In genomic region chr12:36666771-36667170, GRCm38 (mm10) we compare ENCODE assay signal across 17 mouse cellular contexts.
DNase-seq lines count a peak whose midpoint lies in the region; ATAC-seq lines count a peak whose summit lies in the region.
"Had no signal": no experiment of that assay in that cellular context is flagged by ENCODE, and none has a peak within 500 bp of the region (broad histone marks: within the 10 kb centered on the region; RNA-seq: fewer than 3 reads in every experiment).

No protein-coding gene starts in this region.

- DNase-seq in kidney, postnatal 14 days = peak; percentile 7
- peak; percentile 46 for DNase-seq in embryonic facial prominence, embryonic 10.5 days (ENCODE audit: low spot score)
- no peak for DNase-seq in heart, postnatal 4 days
- DNase-seq in left cerebral cortex, postnatal 25 days (ENCODE audit: low spot score in 2 of 2) = no peak
- DNase-seq: adrenal gland, postnatal 25 days; cerebellum, adult 9-11 months; embryo, embryonic 11 days; liver, embryonic 13.5 days; spleen, adult 18-20 months; thymus, postnatal 14 days had no signal

- H3K4me1 ChIP-seq in kidney, embryonic 15.5 days = peaks cover 10% of the 10 kb centered on the region
- H3K4me1 ChIP-seq in embryonic facial prominence, embryonic 10.5 days = peaks cover 31% of the 10 kb centered on the region
- H3K4me1 ChIP-seq in embryonic facial prominence, embryonic 15.5 days = peaks cover 11% of the 10 kb centered on the region
- H3K4me1 ChIP-seq in neural tube, embryonic 14.5 days (ENCODE audit: control insufficient read depth, insufficient read depth, low read length) = no peaks in the 10 kb centered on the region
- H3K4me1 ChIP-seq: intestine, embryonic 15.5 days; liver, embryonic 13.5 days; megakaryocyte, embryonic 14.5 days had no signal

- 28% methylated on average over 6 of the region's 6 CpGs for WGBS in kidney, embryonic 15.5 days
- 41% methylated on average over 6 of the region's 6 CpGs for WGBS in embryonic facial prominence, embryonic 10.5 days
- 15% methylated on average over 6 of the region's 6 CpGs for WGBS in embryonic facial prominence, embryonic 15.5 days
- WGBS in neural tube, embryonic 14.5 days = 45% methylated on average over 6 of the region's 6 CpGs

- H3K4me2 ChIP-seq in kidney, embryonic 15.5 days = no peak overlapping the region
- no peak overlapping the region for H3K4me2 ChIP-seq in embryonic facial prominence, embryonic 15.5 days (replicated peaks)
- no peak overlapping the region for H3K4me2 ChIP-seq in neural tube, embryonic 14.5 days (ENCODE audit: low read depth, low read length)
- H3K4me2 ChIP-seq: intestine, embryonic 15.5 days; liver, embryonic 13.5 days had no signal

- H3K36me3 ChIP-seq in kidney, embryonic 15.5 days = no peaks in the 10 kb centered on the region
- H3K36me3 ChIP-seq in embryonic facial prominence, embryonic 10.5 days (replicated peaks) = no peaks in the 10 kb centered on the region
- H3K36me3 ChIP-seq in embryonic facial prominence, embryonic 15.5 days = no peaks in the 10 kb centered on the region
- H3K36me3 ChIP-seq in neural tube, embryonic 14.5 days (ENCODE audit: control insufficient read depth, insufficient read depth, low read length) = no peaks in the 10 kb centered on the region
- H3K36me3 ChIP-seq: intestine, embryonic 15.5 days; liver, embryonic 13.5 days had no signal

- no peaks in the 10 kb centered on the region for H3K9me3 ChIP-seq in kidney, embryonic 15.5 days (replicated peaks)
- no peaks in the 10 kb centered on the region for H3K9me3 ChIP-seq in embryonic facial prominence, embryonic 10.5 days
- no peaks in the 10 kb centered on the region for H3K9me3 ChIP-seq in embryonic facial prominence, embryonic 15.5 days (replicated peaks)
- H3K9me3 ChIP-seq in neural tube, embryonic 14.5 days (ENCODE audit: control insufficient read depth, low read length) = no peaks in the 10 kb centered on the region
- H3K9me3 ChIP-seq: intestine, embryonic 15.5 days; liver, embryonic 13.5 days had no signal

- ATAC-seq in kidney, embryonic 15.5 days (replicated peaks; ENCODE audit: low FRiP score) = no peak
- peak; percentile 39; the same call in 1 of the 2 replicates for ATAC-seq in embryonic facial prominence, embryonic 15.5 days (ENCODE audit: insufficient number of reproducible peaks, low FRiP score, low TSS enrichment, low read depth)
- peak; percentile 25; the same call in 1 of the 2 replicates for ATAC-seq in neural tube, embryonic 14.5 days (ENCODE audit: low read depth)
- ATAC-seq: intestine, embryonic 15.5 days; lung, postnatal 0 days had no signal

- intact Hi-C loops in left cerebral cortex, postnatal 25 days (cut with DNase I) = no loop called here

- no peak overlapping the region for H3K4me3 ChIP-seq in kidney, embryonic 15.5 days (replicated peaks)
- no peak overlapping the region for H3K4me3 ChIP-seq in embryonic facial prominence, embryonic 10.5 days
- no peak overlapping the region for H3K4me3 ChIP-seq in embryonic facial prominence, embryonic 15.5 days (replicated peaks)
- H3K4me3 ChIP-seq in neural tube, embryonic 14.5 days (ENCODE audit: low read depth, low read length) = no peak overlapping the region
- H3K4me3 ChIP-seq: intestine, embryonic 15.5 days; liver, embryonic 13.5 days; megakaryocyte, embryonic 14.5 days had no signal

- no peaks in the 10 kb centered on the region for H3K27me3 ChIP-seq in kidney, embryonic 15.5 days
- no peaks in the 10 kb centered on the region for H3K27me3 ChIP-seq in embryonic facial prominence, embryonic 10.5 days (replicated peaks; ENCODE audit: low read depth, poor library complexity, severe bottlenecking)
- no peaks in the 10 kb centered on the region for H3K27me3 ChIP-seq in embryonic facial prominence, embryonic 15.5 days
- no peaks in the 10 kb centered on the region for H3K27me3 ChIP-seq in neural tube, embryonic 14.5 days (ENCODE audit: control insufficient read depth, insufficient read depth, low read length)
- H3K27me3 ChIP-seq: CH12.LX; intestine, embryonic 15.5 days; liver, embryonic 13.5 days; megakaryocyte, embryonic 14.5 days had no signal

- no peak overlapping the region for H3K27ac ChIP-seq in kidney, embryonic 15.5 days
- no peak overlapping the region for H3K27ac ChIP-seq in embryonic facial prominence, embryonic 10.5 days (replicated peaks)
- peak overlapping the region; percentile 71 for H3K27ac ChIP-seq in embryonic facial prominence, embryonic 15.5 days (replicated peaks)
- no peak overlapping the region for H3K27ac ChIP-seq in neural tube, embryonic 14.5 days (ENCODE audit: low read depth, low read length)
- H3K27ac ChIP-seq: intestine, embryonic 15.5 days; liver, embryonic 13.5 days had no signal

- H3K9ac ChIP-seq in kidney, embryonic 15.5 days = no peak overlapping the region
- no peak overlapping the region for H3K9ac ChIP-seq in embryonic facial prominence, embryonic 15.5 days
- no peak overlapping the region for H3K9ac ChIP-seq in neural tube, embryonic 14.5 days (replicated peaks; ENCODE audit: low read depth, low read length)
- H3K9ac ChIP-seq: intestine, embryonic 15.5 days; liver, embryonic 13.5 days had no signal

Comparison
In these comparisons a context has a peak if more than half of its experiments do, and no peak if none do; other contexts are left out.
1. DNase-seq: peak in kidney, postnatal 14 days (single experiment) and embryonic facial prominence, embryonic 10.5 days (single experiment); none in heart, postnatal 4 days (single experiment) and left cerebral cortex, postnatal 25 days (0 of 2).